Mouse (Mus musculus) spleen, embryonic (tissue): ENCODE measurements around the gene Dcaf12.

ENCODE experiments used
- CTCF ChIA-PET: fragments of 350-600 bp; sonication (Branson Sonifier 250); formaldehyde crosslinking; loops from one replicate; lab custom pipeline; 2022; lab: Charles Lee

Gene Dcaf12

DNA sequence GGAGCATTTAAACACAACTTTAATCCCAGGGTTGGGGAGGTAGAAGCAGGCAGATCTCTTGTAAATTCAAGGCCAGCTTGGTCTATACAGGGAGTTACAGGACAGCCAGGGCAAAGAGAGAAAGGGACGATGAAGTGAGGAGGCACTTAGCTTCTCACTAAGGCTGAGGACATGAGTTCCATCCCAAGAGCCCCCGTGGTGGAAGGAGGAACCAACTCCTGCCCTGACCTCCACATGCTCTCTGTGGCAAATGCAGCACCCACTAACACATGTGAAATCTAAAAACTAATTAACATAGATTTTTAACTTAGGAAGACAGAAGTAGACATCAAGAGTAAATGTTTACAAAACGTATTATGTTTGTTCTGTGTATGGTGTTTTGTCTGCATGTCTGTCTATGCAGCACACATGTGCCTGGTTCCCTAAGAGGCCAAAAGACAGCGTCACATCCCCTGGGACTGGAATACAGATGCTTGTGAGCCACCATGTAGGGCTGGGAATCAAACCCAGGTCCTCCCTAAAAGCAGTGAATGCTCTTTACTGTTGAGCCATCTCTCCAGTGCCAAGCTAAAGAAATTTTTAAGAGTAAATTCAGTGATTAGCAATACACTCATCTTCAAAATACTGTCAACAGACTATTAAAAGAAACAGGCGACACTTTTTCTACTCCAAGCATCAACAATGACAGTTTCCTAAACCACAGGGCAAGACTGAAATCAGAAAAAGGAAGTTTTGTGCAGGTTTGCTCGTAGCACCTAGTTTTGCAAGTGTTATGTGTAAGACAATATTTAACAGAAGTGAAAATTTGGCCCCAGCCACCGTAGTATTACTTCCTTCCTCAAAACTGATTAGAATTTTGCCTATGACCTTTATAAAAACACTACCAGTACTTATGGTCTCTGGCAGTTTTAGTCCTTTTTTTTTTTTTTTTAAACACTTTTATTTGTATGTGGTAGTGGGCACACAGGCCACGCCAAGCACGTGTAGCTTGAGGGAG, 3.8 kb downstream of the Dcaf12 start:
- CTCF ChIA-PET = no interaction called here

DNA sequence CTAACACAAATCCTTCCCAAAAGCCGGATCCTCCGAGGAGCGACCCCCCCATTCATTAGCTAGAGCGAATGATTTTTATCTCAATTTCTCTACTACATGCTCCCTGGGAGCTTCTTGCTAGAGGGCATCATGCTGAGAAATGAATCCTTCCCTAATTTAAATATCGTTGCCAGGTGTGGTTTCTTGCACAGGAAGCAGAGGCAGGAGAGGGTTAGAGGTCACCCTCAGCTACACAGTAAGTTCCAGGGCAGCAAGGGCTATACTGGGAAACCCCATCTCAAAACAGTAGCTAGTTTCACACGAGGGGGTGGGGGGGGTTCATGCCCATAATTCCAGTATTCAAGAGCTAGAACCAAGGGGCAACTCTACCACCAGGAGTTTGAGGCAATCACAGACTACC, 7.3 kb downstream of the Dcaf12 start:
- CTCF ChIA-PET = interaction anchor here (0.7 kb wide), 1 partner anchor 30 kb away, joined by 4 read pairs; no protein-coding TSS in a partner anchor

DNA sequence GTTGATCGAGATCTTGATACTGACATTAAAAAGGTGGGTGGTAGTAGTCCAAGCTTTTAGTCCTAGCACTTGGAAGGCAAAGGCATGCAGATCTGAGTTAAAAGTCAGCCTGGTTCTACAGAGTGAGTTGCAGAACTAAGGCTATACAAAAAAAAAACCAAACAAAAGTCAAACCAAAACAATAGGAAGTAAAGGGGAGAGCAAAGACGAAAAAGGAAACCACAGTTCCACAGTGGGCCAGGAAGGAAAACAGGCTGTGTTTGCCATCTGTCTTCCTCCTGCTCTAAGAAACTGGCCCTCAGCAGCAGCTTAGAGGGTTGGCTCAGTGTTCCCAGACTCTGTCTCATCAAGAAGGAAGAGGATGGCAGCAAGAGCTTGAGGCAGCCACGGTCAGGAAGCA, 10.4 kb downstream of the Dcaf12 start:
- CTCF ChIA-PET = interaction anchor here (0.7 to 1.0 kb wide), 2 partner anchors 56 to 61 kb away, joined by 3 to 4 read pairs; no protein-coding TSS in a partner anchor

DNA sequence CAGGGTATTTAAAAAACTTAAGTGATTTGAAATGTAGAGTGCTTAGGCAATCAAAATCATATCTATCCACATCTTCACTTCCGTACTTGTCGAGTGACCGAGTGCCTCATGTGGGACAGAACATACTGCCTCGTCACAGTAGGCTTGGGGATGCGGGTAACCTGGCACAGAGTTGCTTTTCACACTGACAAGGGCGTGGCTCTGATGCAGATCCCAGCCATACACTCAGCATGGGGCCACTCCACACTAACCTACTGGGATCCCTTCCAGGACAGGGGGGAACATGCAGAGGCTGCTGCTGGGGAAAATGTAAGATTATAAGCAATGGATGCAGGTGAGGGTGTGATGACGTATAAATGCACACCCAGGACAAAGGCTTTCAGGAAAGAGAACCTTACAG, 11.0 kb downstream of the Dcaf12 start:
- CTCF ChIA-PET = interaction anchor here (0.6 kb wide), 1 partner anchor 434 kb away, joined by 4 read pairs; no protein-coding TSS in a partner anchor

DNA sequence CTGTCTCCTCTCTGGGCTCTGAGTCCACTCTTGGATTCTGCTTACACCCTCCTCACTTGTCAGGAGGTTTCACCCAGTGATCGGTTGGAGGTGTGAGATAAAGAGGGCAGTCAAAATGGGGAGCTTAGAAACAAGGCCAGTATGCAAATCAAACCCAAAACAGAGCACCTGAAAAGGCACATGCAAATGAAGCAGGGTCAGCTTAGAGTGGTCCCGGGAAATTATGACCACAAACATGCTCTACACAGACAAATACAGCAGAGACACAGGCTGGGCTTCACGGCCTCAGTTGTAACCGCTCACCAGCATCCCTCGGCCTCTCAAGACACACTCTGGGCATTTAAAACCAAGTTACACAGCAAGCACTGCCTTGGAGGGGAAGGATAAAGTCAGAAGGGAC, 15.7 kb downstream of the Dcaf12 start:
- CTCF ChIA-PET = interaction anchor here (0.5 kb wide), 1 partner anchor 1702 kb away, joined by 3 read pairs; no protein-coding TSS in a partner anchor

DNA sequence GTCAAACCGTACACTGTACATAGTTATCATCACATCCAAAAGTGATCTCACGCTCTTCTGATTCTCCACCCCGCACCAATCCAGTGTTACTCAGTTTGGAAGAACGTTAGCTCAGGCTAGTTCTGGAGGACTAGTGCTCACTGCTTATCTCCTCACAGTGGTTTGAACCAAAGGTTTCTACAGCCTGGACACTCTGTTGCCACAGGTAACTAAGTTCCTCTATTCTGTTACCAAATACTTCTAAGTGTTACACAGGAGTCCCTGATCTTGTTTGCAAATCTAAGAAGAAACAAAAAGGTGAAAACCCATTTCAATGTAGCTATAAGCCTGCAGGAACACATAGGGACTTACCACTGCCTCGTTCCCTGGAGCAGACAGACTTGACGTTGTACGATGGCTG, 18.7 kb downstream of the Dcaf12 start:
- CTCF ChIA-PET = no interaction called here

DNA sequence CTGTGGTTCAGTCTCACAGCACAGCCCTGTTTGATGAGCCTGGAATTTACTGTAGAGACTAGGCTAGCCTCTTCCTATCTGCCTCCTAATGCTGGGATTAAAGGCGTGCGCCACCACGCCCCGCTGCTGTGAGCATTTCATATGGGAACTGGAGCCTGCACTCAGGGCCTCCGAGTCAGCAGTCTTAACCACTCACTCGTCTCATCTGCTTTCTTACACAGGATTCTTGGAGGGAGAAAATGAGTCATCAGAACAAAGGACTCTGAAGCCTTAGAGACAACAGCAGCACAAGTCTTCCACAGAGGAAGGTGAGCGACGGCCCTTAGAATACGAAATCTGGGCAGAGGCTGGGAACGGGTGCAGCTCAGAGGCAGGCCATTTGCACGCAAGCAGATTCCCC, 19.2 kb downstream of the Dcaf12 start:
- CTCF ChIA-PET = no interaction called here

DNA sequence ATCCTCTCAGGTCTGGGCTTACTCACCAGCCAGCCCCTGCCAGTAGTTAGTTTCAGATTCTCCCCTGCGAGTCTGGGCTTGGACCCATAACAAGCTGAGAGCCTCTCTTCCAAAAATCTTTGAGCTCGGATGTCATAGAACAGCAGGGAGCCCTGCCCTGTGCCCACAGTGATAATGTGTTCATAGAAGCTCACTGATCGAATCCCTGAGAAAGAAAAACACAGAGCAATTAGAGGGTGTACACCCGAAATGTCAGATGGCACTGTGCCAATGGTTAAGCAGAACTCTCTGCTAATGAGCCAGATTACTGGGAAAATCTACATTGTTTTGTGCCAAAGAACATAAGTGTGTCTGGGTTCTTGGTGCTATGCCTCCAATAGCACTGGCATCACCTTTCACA, 20.8 kb downstream of the Dcaf12 start:
- CTCF ChIA-PET = no interaction called here

DNA sequence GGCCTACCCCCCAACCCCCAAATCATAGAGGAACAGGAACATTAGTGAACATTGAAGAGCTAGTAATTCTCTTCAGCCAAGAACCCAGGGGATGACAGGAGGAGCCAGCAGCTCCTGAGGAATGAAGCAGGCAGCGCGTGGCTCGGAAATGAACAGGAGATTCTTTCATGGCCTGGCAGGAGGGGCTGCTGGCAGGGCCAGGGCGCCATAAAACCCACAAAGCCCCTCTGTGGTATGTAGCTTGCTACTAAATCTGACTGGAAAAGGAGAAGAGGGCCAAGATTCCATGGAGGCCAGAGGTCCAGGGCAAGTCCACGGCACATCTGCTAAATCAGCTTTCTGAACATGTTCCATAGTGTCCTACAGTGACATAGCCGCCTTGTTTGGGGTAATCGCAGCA, 24.9 kb downstream of the Dcaf12 start:
- CTCF ChIA-PET = no interaction called here

DNA sequence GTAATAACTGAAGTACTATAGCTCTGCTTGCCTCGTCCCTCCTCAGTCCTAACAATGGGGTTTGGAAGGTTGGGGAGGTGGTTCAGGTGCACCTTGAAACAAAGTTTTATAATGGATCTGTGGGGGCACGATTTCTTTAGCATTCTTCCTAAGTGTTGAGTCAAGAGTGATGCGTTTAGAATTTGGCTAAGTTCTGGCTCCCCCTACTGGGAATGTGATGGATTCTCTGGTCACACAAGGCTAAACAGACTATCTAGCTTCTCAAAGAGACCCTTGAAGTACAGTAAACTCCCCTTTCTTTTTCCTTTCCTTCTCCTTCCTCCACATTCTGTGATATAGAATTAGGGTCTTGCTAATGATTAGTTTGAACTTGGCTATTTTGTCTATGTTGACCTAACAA, 28.3 kb downstream of the Dcaf12 start:
- CTCF ChIA-PET = interaction anchor here (0.6 to 0.9 kb wide), 2 partner anchors 30 to 61 kb away, joined by 4 to 12 read pairs; no protein-coding TSS in a partner anchor

DNA sequence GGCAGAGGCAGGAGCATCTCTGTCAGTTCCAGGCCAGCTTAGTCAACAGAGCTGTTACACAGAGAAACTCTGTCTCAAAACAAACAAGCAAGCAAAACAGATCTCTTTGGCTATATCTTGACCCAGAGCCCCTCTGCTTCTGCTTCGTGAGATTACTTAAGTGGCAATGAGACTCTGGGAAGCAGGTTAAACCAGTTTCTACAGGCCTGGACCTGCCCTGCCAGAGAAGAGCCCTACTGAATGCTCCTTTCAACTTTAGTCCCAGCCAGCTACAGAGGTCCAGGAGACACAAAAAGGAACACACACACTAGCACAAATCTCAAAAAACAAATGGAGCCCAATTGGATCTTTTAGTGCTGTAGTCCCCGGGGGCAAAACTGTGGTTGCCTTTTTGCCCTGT, 30.6 kb downstream of the Dcaf12 start:
- CTCF ChIA-PET = interaction anchor here (0.5 kb wide), 1 partner anchor 64 kb away, joined by 6 read pairs; no protein-coding TSS in a partner anchor

DNA sequence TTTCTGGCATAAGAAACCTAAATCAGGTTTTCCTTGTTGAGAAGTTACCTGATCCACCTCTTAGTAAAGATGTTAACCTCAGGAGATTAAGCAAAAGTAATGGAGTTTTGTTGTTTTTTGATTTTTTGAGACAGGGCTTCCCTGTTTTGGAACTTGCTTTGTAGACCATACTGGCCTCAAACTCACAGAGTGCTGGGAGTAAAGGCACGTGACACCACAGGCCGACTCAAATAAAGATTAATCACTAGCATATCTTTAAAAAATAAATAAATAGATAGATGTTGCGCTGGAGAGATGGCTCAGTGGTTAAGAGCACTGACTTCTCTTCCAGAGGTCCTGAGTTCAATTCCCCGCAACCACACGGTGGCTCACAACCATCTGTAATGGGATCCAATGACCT, 38.8 kb downstream of the Dcaf12 start:
- CTCF ChIA-PET = no interaction called here

DNA sequence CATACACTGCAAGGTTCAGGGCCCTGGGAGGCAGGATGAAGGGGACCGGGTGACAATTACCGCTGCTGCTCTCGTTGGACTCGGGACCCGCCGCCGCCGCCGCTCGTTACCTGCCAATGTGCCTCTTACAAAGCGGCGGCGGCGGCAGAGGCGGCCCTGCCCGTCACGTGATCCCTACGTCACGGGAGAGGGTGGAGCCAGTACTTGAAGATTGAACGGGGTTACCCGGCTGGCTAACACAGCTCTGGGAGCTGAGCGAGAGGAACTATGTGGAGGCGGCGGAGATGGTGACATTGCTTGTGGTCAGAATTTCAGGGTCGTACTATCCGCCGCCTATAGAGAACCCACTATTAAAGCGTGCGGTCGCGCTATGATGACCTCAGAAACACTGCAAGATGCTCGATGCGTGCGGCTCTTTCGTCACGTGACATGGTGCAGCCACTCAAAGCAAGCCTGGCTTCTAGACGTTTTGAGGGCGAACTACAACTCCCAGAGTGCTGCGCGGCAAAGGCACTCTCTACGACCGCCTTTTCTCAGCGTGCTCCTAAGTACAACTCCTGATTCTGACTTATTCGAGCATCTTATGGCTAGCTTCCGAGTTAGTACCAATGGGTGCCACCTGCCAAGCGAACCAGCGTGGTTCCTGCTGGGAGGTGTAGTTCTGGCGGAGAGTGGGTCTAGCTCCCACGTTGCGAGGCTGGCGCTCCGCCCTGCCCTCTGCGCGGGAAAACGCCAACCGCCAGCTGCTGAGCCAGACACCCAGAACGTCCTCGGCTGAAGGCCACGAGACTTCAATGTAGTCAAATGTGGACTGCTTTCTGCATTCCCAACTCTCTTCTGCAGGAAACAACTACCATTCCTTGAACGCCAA, 39.5 kb downstream of the Dcaf12 start, which contains the start of gene Ubap2:
Ubap2 (minus strand) TSS at position 165 of the 871 bp plus-strand sequence.
- CTCF ChIA-PET = interaction anchor here (0.6 to 0.7 kb wide), 2 partner anchors 151 to 222 kb away, joined by 3 to 6 read pairs; partner anchors contain the start of gene Nol6

DNA sequence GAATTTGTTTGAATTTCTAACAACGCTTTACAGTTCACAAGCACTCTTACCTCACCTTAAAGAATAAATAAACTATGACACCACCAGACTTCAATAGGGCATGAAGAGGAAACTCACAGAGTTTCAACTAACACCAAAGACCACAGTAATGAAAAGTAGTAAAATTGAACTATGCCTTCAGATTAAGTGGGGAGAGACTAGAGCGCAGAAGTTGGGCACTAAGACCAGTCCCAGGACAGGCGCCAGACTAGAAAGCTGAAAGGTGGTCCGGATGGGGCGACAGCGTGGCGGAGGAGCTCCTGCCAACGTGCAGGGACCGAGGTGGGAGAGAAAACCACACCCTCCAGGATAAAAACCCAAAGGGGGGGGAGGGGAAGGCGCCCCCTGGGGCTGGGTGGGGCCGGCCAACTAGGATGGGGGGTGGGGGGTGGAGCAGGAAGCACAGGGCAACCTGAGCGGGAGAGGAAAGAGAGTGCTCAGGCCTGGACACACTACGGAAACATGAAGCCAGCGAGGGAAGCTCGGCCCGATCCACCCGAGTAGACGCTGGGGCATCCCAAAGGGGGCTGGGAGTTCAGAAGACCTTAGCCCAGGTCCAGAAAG, 40.2 kb downstream of the Dcaf12 start:
- CTCF ChIA-PET = interaction anchor here (0.6 to 0.7 kb wide), 2 partner anchors 150 to 222 kb away, joined by 3 to 6 read pairs; partner anchors contain the start of gene Nol6

DNA sequence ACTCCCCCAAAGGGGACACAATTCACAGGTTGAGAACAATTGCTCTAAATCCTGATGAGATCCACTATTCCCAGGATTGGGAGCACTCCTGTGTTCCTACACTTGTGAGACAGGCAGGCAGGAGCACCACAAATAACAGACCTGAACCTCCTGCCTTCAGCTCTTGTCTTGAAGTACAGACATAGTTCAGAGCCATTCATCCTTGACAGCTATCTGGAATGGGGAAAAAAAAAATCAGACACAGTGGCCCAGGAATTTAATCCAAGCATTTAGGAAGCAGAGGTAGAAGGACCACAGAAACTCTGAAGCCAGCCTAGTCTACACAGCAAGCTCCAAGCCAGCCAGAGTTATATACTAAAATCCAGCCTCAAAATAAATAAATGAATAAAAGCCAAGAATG, 46.6 kb downstream of the Dcaf12 start:
- CTCF ChIA-PET = interaction anchor here (0.6 to 0.8 kb wide), 2 partner anchors 12 to 129 kb away, joined by 3 to 4 read pairs; no protein-coding TSS in a partner anchor

DNA sequence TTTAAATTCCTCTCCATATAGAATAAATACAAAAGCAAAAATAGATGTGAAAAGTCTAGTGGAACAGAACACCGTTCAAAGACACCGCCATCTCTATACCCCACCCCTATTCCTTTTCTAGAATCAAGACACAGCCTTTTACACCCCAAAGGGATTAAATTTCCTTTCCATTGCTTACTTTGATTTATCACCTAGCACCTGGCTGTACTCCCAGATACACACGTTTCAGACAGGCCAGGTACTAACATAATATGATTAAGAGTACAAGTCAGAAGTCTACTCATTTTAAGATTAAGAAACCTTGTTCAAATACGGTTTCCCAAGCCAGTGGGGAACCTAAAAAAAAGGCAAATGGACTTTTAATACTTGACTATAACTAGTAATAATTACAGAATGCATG, 48.3 kb downstream of the Dcaf12 start:
- CTCF ChIA-PET = interaction anchor here (0.6 kb wide), 1 partner anchor 52 kb away, joined by 6 read pairs; no protein-coding TSS in a partner anchor

DNA sequence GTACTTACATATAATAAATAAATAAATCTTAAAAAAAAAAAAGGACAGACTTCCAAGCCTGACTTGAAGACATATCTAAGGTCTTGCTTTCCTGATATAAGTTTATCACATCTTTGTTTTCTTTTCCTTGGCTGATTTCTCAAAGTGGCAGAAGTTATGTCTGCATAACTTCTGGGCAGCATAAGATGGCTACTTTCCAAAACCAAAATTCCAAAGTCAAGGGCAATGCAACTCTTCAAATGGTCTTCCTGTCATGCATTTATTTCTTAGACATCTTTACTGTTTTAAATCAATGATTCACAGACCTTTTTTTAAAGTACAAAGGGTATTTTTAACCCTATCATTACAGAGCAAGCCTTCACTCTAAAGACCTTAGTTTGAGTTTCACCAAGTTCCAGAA, 54.0 kb downstream of the Dcaf12 start:
- CTCF ChIA-PET = no interaction called here

DNA sequence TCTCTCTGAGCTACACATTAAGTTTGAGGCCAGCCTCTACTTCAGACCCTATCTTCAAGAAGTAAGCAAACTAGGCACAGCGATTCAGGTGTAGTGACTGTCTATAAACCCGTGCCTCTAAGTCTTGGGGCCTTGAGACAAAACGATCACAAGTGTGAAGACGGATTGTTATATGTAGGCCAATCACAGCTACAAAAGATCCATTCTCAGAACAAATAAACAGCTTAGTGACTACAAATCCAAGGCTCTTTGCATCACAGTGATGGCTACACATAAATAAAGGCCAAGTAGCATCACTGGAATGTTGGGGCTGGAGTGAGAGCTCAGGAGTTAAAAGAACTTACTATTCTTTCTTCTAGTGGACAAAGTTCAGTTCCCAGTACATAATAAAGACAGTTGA, 55.7 kb downstream of the Dcaf12 start:
- CTCF ChIA-PET = no interaction called here

DNA sequence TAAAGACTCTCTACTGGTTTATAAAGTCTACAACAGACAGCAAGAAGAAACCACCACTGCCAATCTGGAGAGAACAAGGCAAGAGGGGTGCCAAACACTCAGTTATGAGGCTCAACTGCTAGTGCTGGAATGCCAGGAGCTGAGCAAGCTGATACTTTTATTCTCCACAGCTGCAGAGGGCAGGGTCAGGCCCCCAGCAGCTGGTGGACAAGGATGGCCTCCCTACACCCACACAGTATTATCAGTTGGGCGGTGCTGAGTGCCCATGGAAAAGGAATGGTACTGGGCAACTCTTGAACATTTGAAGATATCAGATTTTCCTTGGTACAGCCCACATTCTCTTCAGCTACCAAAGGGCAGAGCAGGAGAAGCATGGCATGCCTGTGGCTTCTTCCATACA, 56.9 kb downstream of the Dcaf12 start:
- CTCF ChIA-PET = interaction anchor here (0.5 to 0.6 kb wide), 2 partner anchors 15 to 18 kb away, joined by 3 read pairs; no protein-coding TSS in a partner anchor

DNA sequence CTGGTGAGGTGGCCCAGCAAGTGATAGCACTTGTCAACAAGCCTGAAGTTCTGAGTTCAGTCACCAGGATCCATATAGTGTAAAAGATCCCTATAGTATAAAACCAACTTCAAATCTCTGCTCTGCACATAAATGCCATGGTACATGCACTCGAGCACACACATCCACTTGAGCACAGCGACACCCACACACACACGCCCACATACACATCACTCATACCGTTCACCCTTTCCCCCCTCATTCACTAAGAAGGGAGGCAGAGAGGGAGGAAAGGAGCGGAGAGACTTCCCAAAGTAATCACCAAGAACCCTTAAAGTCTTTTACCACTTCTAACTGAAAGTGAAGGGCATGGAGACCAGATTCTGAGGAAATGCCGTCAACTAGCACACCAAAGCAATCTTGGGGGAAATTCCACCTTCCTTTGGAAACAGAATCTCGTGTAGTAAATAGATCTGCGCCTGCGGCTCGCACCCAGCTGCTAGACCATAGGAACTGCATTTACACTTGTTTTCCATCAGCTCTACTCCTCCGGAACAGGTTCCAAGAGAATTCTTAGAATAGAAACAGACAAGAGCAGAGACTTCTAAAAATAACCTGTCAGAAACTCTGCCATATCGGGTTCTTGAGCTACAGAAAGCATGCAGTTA, 59.0 kb downstream of the Dcaf12 start:
- CTCF ChIA-PET = interaction anchor here (0.8 kb wide), 1 partner anchor 13 kb away, joined by 3 read pairs; no protein-coding TSS in a partner anchor
